Mouse (Mus musculus): Measurements from ENCODE around the gene Olfr1402. TPM values are rescaled to one million over a fixed set of nuclear protein-coding genes. Genes with fewer than 3 reads are reported as not detected.

Gene Olfr1402
- not detected for polyA plus RNA-seq (2015; fragmentation: Illumina TruSeq; extraction: RNeasy Lipid Tissue Mini Kit (QIAGEN cat#74804); ENCODE audit: low read depth, low replicate concordance)

GRCm38 (mm10) chr3:97421920-97422319 is at the start of gene Olfr1402:
TSS of gene Olfr1402 (minus strand) at chr3:97422020.

Other genes starting within 250 kb of the Olfr1402 start
- 23.3 TPM for gene Bcl9, start 124.1 kb downstream of the Olfr1402 start, polyA plus RNA-seq (2015; fragmentation: Illumina TruSeq; extraction: RNeasy Lipid Tissue Mini Kit (QIAGEN cat#74804); ENCODE audit: low read depth, low replicate concordance)
- 7.4 TPM for gene Chd1l, start 188.2 kb upstream of the Olfr1402 start, polyA plus RNA-seq (2015; fragmentation: Illumina TruSeq; extraction: RNeasy Lipid Tissue Mini Kit (QIAGEN cat#74804); ENCODE audit: low read depth, low replicate concordance)
- 3.3 TPM for gene Fmo5, start 206.8 kb upstream of the Olfr1402 start, polyA plus RNA-seq (2015; fragmentation: Illumina TruSeq; extraction: RNeasy Lipid Tissue Mini Kit (QIAGEN cat#74804); ENCODE audit: low read depth, low replicate concordance)
- gene Prkab2, start 236.2 kb upstream of the Olfr1402 start, polyA plus RNA-seq (2015; fragmentation: Illumina TruSeq; extraction: RNeasy Lipid Tissue Mini Kit (QIAGEN cat#74804); ENCODE audit: low read depth, low replicate concordance): 24.7 TPM